Mouse (Mus musculus) testis, postnatal 10 days (tissue): ENCODE data around the gene Myo1b.

Source experiments
- DNase-seq: peaks from one replicate; pipeline ENCODE4 v3.0.0; 2021; ENCODE audit warnings: low spot score

Gene Myo1b

GRCm38 (mm10) chr1:51852314-51852713 lies 63.6 kb downstream of the Myo1b start:
- DNase-seq = no peak

DNA sequence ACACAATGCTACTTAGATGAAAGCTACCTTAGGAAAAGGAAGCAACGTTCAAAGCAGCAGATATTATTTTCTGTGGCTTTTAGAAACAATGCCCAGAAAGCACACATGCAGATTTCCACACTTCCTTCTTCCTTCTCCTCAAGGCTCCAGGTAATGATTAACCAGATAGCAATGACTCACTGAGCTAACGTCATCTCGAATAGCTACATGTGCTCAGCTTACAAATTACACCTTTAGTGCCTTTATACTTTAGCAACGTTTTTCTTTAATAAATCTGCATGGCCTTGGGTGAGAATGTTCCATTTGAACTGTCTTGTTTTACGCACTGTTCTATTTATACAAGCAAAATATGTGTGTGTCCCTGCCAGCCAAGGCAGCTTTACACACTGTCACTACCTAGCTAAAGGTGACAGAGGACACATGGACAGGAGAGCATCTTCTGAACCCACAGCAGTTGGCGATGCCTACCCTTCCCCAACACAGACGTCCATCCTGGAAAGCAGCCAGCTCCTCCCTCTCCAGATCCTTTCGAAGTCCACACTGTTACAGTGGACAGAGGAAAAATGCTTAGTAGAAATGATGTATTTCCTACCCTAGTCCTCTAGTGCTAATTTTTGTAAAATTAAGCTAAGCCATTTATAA lies 66.2 kb downstream of the Myo1b start:
- peak; percentile 60 for DNase-seq

- DNase-seq = no peak
These were observed 70.4 kb downstream of the Myo1b start for GRCm38 (mm10) chr1:51845264-51846036.

GRCm38 (mm10) chr1:51837845-51838623 lies 77.8 kb downstream of the Myo1b start:
- no peak for DNase-seq

GRCm38 (mm10) chr1:51837311-51837710 lies 78.6 kb downstream of the Myo1b start:
- DNase-seq = no peak

DNA sequence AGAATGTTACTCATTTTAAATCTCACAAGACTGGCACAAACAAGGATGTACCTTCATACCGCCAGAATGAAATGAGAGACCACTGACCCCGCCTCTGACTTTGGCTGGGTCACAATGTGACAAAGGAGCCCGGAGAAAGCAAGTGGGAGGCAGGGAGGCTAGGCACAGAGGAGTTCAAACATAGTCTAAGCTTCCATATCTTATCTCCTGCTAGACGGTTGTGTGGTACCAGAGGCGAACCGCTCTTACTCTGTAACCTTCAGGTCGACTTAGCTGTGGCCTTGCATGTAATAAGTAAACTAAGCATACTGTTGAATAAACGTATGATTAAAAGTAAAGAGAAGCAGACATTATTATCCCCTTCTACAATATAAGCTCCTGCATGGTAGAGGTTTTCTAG lies 80.1 kb downstream of the Myo1b start:
- DNase-seq = no peak

- no peak for DNase-seq
These were observed 81.8 kb downstream of the Myo1b start for GRCm38 (mm10) chr1:51834072-51834471.

DNA sequence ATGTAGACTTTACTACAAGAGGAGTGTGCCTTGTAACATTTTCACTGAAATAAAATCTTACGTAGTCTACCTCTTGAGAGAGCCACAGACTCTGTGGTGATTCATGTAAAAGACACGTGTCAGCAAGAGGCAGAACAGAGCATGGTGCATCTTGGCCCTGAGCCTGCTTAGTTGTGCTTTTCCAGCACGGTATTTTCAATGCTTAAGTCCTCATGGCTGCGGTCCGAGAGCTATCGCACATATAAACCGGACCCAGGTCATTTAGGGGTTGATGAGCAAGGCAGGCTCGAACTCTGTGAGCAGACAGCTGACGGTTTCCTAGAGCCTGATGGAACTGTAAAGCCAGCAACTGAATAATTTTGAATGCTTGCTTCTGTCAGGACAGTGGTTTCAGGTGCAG lies 86.5 kb downstream of the Myo1b start:
- DNase-seq = no peak

DNA sequence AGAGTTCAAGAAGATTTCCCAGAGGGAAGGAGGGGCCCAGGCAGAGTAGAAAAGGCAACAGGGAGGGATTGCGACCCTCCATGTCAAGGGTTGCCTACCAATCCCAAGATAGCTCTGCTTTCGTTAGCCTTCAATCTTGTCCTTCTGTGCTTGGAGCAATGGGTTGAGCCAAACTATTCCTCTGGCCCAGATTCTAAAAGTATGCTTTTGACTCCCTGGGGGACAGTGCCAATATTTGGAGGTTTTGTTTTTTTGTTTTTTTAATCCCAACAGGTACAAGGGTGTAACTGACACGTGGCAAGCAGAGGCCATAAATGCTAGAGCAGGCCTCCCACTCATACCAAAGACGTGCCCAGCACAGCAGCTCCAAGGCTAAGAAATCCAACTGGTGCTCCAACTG lies 93.3 kb downstream of the Myo1b start:
- DNase-seq = no peak

- no peak for DNase-seq
These were observed 94.0 kb downstream of the Myo1b start for GRCm38 (mm10) chr1:51821701-51822495.

- DNase-seq = no peak
These were observed 95.4 kb downstream of the Myo1b start for GRCm38 (mm10) chr1:51820520-51820919.

DNA sequence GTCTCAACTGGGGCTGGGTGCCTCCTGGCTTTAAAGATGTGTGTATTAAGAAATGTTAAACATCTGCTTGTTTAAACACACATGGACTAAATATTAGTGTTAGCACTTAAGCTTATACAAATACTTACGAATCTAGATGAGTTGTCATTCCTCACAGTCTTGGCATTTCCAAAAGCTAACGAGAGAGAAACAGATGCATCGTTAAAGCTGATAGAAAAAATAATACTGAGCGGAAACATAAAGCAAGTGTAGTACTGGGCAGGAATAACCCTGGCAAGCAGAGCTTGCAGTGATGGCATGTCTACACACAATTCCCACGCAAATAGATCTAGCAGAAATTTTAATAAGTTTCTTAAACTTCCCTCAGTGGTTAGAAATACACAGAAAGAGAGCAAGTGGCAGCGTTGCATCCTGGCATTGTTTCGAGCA lies 95.8 kb downstream of the Myo1b start:
- no peak for DNase-seq

DNA sequence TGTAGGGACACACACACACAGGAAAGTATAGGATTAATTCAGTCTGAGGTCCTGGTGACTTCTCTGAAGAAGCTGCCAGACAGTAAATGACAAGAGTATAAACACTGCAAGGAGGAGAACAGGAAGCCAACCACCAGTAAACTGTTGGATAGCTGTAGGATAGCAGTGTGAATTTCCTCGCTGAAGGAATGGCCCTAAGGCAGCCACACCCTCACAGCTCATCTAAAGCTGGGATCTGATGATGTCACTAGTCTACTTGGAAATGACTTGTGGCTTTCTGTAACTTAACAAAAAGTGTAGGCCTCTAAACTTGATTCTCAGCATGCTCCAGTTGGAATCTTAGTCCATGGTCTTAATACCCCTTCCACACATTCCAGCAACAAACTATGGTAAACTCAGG lies 100.2 kb downstream of the Myo1b start:
- DNase-seq = no peak

DNA sequence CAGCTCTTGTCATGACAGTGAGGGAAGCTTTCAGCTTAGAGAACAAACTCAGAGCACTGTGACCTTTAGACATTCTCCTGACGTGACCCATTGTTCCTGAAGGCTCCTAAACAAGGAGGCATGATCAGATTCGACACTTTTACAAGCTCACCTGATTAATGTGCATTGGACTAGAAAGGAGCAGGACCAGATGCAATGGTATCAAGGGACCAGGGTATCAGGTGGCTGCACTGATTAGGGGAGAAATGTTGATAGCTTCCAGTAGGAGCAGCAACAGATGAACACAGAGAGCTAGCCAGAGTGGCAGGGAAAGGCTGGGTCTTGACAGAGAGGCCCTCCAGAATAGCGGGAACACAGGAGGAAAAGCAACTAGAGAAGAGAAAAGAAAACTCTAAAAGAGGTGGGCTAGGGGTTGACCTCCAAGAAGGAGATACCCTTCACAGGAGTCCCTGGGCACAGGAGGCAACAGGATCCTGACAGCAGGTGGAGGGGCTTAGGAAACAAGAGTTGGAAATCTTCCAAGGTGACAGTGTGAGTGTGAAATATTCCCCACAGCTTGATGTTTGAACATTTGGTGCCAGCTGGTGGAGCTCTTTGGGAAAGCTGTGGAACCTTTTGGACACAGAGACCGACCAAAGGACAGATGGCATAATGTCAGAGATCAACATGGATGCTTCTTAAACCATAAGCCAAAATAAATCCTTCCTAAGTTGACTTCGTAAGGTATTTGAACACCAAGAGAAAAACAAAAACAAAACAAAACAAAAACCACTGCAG lies 100.8 kb downstream of the Myo1b start:
- DNase-seq = no peak

DNA sequence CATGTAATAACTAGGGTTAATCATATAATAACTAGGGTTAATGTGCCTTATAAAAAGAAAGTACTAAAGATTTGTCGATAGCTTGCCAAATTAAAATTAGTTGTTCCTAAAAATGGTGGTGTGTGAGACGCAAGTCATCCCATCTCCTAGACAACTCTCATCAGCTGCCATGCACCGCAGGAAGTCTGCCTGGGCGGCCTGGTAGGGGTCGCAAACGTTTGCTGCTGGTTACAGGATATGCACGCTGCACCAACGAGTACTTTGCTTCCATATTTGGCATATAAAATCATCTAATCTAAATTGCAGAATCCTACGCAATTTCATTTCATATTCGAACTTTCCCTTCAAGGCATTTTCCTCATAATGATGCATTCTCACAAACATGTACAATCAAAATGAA lies 107.0 kb downstream of the Myo1b start:
- no peak for DNase-seq

- DNase-seq = no peak
These were observed 107.6 kb downstream of the Myo1b start for GRCm38 (mm10) chr1:51808228-51808627.

DNA sequence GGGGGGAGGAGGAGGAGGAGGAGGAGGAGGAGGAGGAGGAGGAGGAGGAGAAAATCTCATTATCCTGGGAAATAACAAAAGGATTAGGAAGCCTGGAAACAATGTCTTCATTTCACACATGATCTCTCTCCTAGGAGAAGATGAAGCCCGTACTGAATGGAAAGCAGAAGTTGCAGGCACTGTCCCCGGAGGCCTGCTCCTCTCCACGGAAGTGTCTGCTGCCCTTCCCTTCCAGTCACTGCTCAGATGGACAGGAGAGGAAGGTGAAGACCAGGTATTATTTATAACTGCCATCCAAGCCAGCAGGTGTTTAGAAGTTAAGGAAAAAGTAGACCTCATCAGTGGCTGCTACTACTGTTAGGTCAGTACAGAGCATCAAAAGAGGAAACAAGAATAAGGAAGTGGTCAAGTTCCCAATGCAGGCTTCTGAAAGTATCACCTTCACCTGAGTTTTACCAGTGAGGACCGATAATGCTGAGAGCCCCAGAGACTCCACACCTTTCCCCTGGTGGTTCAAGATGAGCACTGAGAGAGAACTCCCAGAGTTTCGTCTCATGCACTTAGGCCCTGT lies 110.7 kb downstream of the Myo1b start:
- DNase-seq = no peak

GRCm38 (mm10) chr1:51804296-51805039 lies 111.4 kb downstream of the Myo1b start:
- no peak for DNase-seq

DNA sequence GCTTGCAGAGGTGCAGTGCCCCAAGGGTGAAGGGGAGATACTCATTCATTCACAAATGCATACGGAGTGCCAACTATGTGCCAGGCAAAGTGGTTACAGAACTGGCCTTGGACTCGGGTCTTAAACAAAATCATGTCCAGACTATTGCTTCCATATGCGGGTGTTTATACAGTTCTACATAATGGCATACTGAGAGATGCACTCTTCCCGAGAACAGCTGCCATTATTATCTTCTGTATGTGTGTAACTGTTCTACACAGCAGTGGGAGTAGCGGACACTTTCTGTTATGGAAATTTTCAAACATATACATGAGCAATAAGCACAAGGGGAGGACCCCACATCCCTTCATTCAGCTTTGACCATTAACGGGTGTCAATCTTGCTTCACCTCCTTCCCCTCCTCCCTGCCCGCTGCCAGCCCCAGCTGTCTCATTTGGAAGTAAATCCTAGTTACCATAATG lies 117.8 kb downstream of the Myo1b start:
- DNase-seq = no peak
